Mouse (Mus musculus) 3134 (cell line): ENCODE measurements around the gene Trp53rka.
"Not testable (repeated sequence)": the region's sequence is repeated elsewhere in the genome, so short reads cannot be mapped to it uniquely, and the experiment has no call there.

Source experiments
- DNase-seq: peaks from one replicate; pipeline ENCODE4 v3.0.0-alpha.2; 2011; ENCODE audit warnings: low spot score; ENCODE audit not compliant: insufficient read length; ENCODE audit errors: extremely low read depth

Gene Trp53rka

GRCm38 (mm10) chr2:165492648-165493553 lies at the start of gene Trp53rka:
Gene Trp53rka (minus strand): TSS chr2:165493324.
- DNase-seq = peak; percentile 83

- DNase-seq = no peak
These were observed 47.9 kb upstream of the Trp53rka start for GRCm38 (mm10) chr2:165540975-165541374.

GRCm38 (mm10) chr2:165533789-165534188 lies 40.7 kb upstream of the Trp53rka start:
- no peak for DNase-seq

- peak; percentile 38 for DNase-seq
These were observed 36.0 kb upstream of the Trp53rka start for GRCm38 (mm10) chr2:165529106-165529505.

- DNase-seq = no peak
These were observed 32.5 kb upstream of the Trp53rka start for GRCm38 (mm10) chr2:165525609-165526008.

GRCm38 (mm10) chr2:165515178-165515728 lies 22.1 kb upstream of the Trp53rka start:
- DNase-seq = no peak

GRCm38 (mm10) chr2:165512870-165513600 lies 19.9 kb upstream of the Trp53rka start:
- DNase-seq = no peak

- DNase-seq = no peak
These were observed 19.3 kb upstream of the Trp53rka start for GRCm38 (mm10) chr2:165512426-165512825.

GRCm38 (mm10) chr2:165511530-165511929 lies 18.4 kb upstream of the Trp53rka start:
- DNase-seq = not testable (repeated sequence)

GRCm38 (mm10) chr2:165510914-165511458 lies 17.9 kb upstream of the Trp53rka start:
- DNase-seq = not testable (repeated sequence)

- DNase-seq = no peak
These were observed 17.3 kb upstream of the Trp53rka start for GRCm38 (mm10) chr2:165510466-165510865.

GRCm38 (mm10) chr2:165509686-165510085 lies 16.6 kb upstream of the Trp53rka start:
- DNase-seq = no peak

- no peak for DNase-seq
These were observed 10.4 kb upstream of the Trp53rka start, which contains the start of gene Slc2a10 for GRCm38 (mm10) chr2:165503259-165504203. Gene Slc2a10 (plus strand): TSS chr2:165503787.

GRCm38 (mm10) chr2:165498816-165499215 lies 5.7 kb upstream of the Trp53rka start:
- no peak for DNase-seq

GRCm38 (mm10) chr2:165497706-165498275 lies 4.7 kb upstream of the Trp53rka start:
- no peak for DNase-seq

GRCm38 (mm10) chr2:165496251-165496650 lies 3.1 kb upstream of the Trp53rka start:
- no peak for DNase-seq

- DNase-seq = no peak
These were observed 1.4 kb upstream of the Trp53rka start for GRCm38 (mm10) chr2:165494495-165494894.

- no peak for DNase-seq
These were observed 575 bp upstream of the Trp53rka start for GRCm38 (mm10) chr2:165493587-165494210.
